Mouse (Mus musculus): Measurements from ENCODE around the gene Noto.

Noto gene

DNA sequence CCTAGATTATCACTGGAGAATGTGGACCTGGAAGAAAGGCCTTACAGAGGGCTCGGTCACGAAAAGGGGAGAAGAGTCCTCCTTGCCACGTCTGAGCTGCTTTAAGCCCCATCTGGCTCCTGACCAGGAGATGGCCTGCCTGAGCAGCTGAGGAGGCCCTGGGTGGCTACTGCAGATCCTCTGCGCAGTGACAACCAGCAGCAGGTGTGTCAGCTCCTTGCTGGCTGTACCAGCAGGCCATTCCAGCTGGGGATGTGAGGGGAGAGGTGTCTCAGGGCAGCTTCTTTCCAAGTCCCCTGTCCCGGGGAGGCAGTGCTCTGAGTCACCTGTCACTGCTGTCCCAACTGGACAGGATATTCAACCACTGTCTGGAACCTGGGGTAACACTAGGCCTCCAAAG, 48.9 kb downstream of the Noto start:
- no peak for DNase-seq (ENCODE audit: extremely low read depth, low read depth)

DNA sequence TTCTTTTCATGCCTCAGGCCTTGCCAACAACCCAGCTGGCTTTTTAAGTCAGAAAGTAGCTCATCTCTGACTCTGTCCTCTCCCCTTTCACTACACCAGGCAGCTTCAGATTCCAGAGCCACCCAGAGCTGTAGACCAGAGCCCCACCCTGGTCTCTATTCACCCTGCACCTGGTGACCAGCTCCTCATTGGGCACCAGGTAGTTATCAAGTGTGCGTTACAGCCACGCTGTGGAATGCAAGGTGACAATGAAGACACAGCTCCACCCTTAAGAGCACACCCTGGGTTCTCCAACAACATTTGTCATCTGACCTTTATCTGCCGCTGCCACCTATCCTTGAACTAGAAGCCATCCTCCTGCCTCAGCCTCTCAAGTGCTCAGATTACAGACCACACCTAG, 51.9 kb downstream of the Noto start:
- DNase-seq (ENCODE audit: extremely low read depth, low read depth): no peak

DNA sequence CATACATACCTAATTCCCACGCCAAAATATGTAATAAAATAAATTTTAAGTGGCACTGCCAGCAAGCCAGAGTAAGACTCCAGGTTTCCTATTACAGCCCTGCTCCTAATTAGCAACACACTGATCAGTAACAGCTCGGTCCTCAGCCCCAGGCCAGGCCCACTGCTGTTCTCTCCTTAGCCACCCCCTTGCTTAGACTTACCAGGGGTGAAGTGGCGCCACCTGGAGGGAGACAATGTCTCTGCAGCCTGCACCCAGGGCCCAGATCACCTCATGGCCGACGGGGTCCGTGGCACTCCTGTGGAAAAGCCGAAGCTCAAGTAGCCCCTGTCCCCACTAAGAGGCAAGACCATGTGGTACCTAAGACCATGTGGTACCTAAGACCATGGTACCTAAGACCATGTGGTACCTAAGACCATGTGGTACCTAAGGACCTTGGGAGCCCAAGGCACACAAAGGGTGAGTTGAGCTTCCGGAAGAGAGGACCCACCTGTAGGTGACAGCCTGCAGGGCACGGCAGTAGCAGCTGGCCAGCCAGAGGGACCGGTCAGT, 53.8 kb downstream of the Noto start:
- peak; percentile 10 for DNase-seq (ENCODE audit: extremely low read depth, low read depth)

DNA sequence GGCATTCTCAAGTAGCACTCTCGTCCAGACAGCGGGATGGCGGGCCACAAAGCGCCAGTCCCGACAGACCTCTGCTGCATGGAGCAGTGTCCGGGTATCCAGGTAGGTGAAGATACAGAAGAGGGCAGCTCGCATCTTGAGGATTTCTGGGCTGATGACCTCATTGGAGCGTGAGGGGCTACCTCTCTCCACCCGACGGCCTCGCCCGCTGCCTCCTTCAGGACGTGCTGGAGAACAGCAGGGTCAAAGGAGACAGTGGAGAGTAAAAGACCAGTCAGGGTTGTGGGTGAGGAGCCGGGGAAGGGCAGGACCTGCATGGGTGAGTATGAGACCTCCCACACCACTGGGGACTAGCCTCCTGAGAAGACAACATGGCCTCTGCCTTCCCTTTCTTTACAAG, 54.7 kb downstream of the Noto start:
- no peak for DNase-seq (ENCODE audit: extremely low read depth, low read depth)
